Mouse (Mus musculus) G1E (cell line): ENCODE data around the gene Resp18. TPM values are rescaled to one million over a fixed set of nuclear protein-coding genes. Genes with fewer than 3 reads are reported as not detected.
A peak's percentile ranks its signal among the peaks of the same experiment; 100 is the strongest.

Experiments used
- ATAC-seq: 2 replicates; pipeline ENCODE4 v1.8.0; 2016; ENCODE audit warnings: mild to moderate bottlenecking; ENCODE audit not compliant: insufficient number of reproducible peaks, poor library complexity, low FRiP score, severe bottlenecking; ENCODE audit errors: extremely low read depth
- DNase-seq: peaks from one replicate; pipeline ENCODE4 v3.0.0; 2012; ENCODE audit warnings: low spot score
- H3K27me3 ChIP-seq: 2 replicates; pipeline ENCODE4 v1.6.1; 2012; ENCODE audit warnings: mild to moderate bottlenecking, low read length, inconsistent platforms; ENCODE audit not compliant: insufficient read depth
- H3K36me3 ChIP-seq: replicated peaks from 2 replicates; pipeline ENCODE3; 2012; ENCODE audit warnings: mild to moderate bottlenecking, inconsistent platforms
- H3K4me1 ChIP-seq: 2 replicates; pipeline ENCODE4 v1.6.1; 2012; ENCODE audit warnings: low read depth, low read length, inconsistent platforms, mixed read lengths; ENCODE audit not compliant: insufficient read depth
- H3K4me3 ChIP-seq: 2 replicates; pipeline ENCODE4 v1.5.1; 2012; ENCODE audit warnings: low read depth, mild to moderate bottlenecking, inconsistent platforms, low read length, moderate library complexity, mixed read lengths
- H3K9me3 ChIP-seq: replicated peaks from 2 replicates; pipeline ENCODE4 v1.6.1; 2012; ENCODE audit warnings: inconsistent platforms
- CTCF ChIP-seq: IDR thresholded peaks from 2 replicates; pipeline ENCODE4 v1.5.1; 2012; ENCODE audit warnings: low read depth, low read length, inconsistent platforms, mixed read lengths
- GATA1 ChIP-seq: IDR thresholded peaks from 2 replicates; pipeline ENCODE4 v1.6.1; 2012; ENCODE audit warnings: borderline replicate concordance, low read length, inconsistent platforms, mixed read lengths
- GATA2 ChIP-seq: IDR thresholded peaks from 2 replicates; pipeline ENCODE4 v1.6.1; 2012; ENCODE audit warnings: low read depth, low read length, inconsistent platforms, borderline replicate concordance
- POLR2AphosphoS5 ChIP-seq: IDR thresholded peaks from 2 replicates; pipeline ENCODE4 v1.6.1; 2012; ENCODE audit warnings: low read depth, low read length, inconsistent platforms; ENCODE audit not compliant: insufficient replicate concordance
- TAL1 ChIP-seq: conservative IDR thresholded peaks from 2 replicates; pipeline ENCODE4 v1.6.1; 2012; ENCODE audit warnings: low read depth, low read length, inconsistent platforms, mixed read lengths
- polyA plus RNA-seq: library from polyadenylated mRNA; stranded (reverse); fragments of >175 nt; gene quantifications from 2 replicates; pipeline ENCODE4 v1.2.3, GENCODE M21; 2012
- total RNA-seq, 2 experiments: library from RNA; stranded (forward) in 1 of 2; stranded (reverse) in 1 of 2; fragments of 200-1000 nt in 1 of 2; fragments of >200 nt in 1 of 2; fragmentation: Nextera tagmentation in 1 of 2; gene quantifications; 2 replicates each; pipeline ENCODE4 v1.2.3; 2014 to 2017

The Resp18 gene
- total and polyA plus RNA-seq, 3 experiments: not detected

- Histone ChIP-seq H3K4me1 (no peaks in the 10 kb centered on the region), H3K9me3 (peaks cover 3% of the 10 kb centered on the region; the same call in 1 of the 2 replicates), H3K27me3 (peaks cover 18% of the 10 kb centered on the region), H3K36me3 (no peaks in the 10 kb centered on the region), H3K4me3 (no peak overlapping the region)
- DNase-seq: no peak
- no peak for ATAC-seq
- TF ChIP-seq POLR2AphosphoS5 (no peak), GATA2 (no peak), CTCF (no peak), TAL1 (no peak), GATA1 (no peak)
Measured at GRCm38 (mm10) chr1:75284911-75285310, 6.7 kb upstream of the Resp18 start.

- Histone ChIP-seq H3K9me3 (peaks cover 3% of the 10 kb centered on the region; the same call in 1 of the 2 replicates), H3K36me3 (no peaks in the 10 kb centered on the region)
- TF ChIP-seq GATA2 (no peak), CTCF (no peak; the same call in 1 of the 2 replicates)
Measured at GRCm38 (mm10) chr1:75283017-75283416, 4.8 kb upstream of the Resp18 start.

DNA sequence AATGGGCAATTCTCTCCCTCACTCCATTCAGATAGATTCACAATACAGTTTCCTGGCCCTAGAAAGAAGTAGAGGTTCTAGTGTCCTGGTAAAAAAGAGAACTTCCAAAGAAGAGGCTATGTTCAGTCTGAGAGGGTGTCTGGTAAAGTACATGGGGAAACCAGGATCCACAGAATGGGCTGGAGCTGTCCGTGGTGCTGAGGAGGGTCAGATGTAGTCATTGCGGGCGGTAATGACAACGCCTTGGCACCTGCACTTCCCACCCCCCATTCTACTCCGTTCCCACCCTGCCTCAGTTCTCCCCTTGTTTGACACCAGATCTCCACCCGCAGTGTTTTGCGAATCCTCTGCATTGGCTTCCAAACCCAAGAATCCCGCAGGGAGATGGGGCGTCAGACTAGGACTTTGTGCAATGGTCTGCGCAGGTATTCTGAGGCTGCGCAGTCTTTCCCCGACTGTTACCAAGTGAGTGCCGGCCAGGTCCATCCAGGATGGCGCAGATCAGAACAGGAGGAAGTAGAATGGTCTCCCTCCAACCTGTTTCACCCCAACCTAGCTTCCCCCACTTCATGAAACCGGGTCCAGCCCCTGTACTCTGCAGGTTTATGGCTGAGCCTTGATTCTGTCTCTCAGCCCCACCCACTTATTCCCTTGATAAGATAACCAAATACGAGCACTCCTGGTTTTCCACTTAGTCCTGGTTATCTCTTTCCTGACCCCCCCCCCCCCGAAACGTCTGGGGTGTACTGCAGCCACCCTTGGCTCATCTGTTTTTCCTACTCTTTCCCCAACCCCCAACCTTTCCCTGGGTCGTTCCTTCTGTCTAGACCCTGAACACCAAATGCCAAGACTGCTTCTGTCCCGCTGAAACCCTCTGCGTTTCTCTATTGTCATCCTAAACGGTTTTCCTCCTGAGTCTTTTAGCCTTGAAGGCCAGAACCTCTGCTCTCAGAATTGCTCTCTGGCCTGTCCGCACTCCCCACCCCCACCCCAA, 723 bp downstream of the Resp18 start:
- Histone ChIP-seq H3K4me1 (no peaks in the 10 kb centered on the region), H3K4me3 (no peak overlapping the region), H3K36me3 (no peaks in the 10 kb centered on the region), H3K9me3 (peaks cover 3% of the 10 kb centered on the region; the same call in 1 of the 2 replicates), H3K27me3 (peaks cover 8% of the 10 kb centered on the region; the same call in 1 of the 2 replicates)
- ATAC-seq (no peak), DNase-seq (peak; percentile 54)
- TF ChIP-seq GATA2: no peak

More at GRCm38 (mm10) chr1:75283017-75283416, 4.8 kb upstream of the Resp18 start:
- ATAC-seq (no peak), DNase-seq (no peak)
- no peaks in the 10 kb centered on the region for H3K4me1 ChIP-seq
- no peak overlapping the region for H3K4me3 ChIP-seq
- H3K27me3 ChIP-seq: peaks cover 14% of the 10 kb centered on the region; the same call in 1 of the 2 replicates

DNA sequence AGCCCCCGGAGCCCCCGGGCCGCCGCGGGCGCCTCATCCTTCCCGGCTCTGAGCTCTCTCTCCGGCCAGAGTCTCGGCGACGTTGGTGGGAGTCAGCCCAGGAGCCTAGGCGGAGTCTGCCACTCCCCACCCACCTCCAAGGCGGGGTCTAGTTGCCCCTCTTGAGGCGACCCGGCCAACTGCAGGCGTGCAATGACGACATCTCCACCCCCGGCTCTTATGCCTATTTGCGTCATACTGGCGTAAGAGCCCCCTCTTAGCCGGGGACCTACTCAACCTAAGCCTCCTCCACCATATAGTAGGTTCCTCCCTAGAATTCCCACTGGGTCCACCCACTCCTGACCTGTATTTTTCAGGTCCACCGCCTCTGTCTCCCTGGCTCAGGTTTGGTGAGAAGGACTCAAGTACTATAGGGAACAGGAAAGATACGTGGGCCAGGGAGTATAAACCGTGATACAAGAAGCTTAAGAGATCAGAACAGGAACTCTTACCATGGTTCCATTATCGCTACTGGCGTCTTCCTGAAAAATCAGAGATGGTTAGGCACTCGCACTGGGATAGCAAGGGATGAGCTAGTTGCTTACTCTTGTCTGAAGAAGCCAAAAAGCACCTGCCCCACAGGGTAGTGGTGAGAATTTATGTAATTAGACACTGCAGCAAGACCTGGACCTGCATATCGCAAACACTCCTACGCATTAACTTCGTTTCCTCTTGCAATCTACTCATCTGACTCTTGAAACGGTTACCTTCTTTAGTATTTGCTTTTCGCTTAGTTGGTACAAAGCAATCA, 13.9 kb downstream of the Resp18 start, which contains the start of gene Ptprn:
TSS of gene Ptprn (minus strand) at position 412 of the 790 bp plus-strand sequence.
- DNase-seq: no peak
- H3K4me3 ChIP-seq: no peak within 1 kb of the TSS
- H3K4me1 ChIP-seq: peaks cover 3% of the 10 kb centered on the region; the same call in 1 of the 2 replicates
- H3K36me3 ChIP-seq: no peaks in the 10 kb centered on the region
- H3K9me3 ChIP-seq: no peaks in the 10 kb centered on the region
- peaks cover 21% of the 10 kb centered on the region for H3K27me3 ChIP-seq
- TF ChIP-seq TAL1 (no peak), POLR2AphosphoS5 (no peak), GATA2 (no peak), GATA1 (no peak)
- ATAC-seq: no peak

DNA sequence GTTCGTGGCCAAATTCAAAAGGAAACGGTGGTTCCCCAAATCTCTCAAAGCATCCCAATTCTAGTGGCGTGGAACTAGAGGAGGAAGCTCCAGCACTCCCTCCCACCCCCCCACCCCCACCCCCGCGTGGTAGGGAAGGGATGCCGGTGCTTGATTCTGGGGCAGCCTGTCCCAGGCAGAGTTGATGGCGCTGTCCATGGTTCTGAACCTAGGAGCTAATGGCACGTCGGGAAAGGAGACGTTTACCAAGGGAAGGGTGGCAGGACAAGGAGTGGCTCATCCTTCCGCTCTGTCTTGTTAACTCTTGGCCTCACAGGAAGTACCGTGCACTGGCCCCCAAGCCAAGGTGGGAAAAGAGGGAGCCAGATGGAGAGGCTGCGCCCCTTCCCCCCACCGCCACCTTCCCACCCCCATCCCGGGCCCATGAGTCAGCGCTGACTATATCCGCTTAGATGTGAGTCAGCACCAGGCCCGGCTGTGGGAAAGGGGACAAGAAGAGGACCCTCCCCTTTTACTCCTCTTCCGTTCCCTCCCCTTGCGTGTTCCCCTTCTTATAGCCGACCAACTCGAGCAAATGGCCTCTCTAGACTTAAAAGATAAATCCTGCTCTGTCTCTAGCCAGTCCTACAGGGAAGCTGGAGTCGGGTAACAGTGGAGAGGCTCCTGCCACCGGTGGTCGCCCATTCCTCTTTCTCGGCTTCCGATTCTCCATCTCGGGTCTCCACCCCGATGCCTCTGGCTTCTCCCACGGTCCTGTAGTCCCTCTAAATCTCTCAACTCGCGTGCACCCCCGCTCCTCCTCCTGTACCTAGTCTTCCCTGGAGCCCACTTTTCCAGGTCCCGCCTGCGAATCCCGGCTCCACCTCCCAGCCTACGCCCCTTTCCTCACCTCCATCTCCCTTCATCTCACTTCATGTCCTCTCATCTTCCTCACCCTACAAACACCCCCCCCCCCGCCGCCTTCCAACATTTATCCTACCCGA, 15.0 kb downstream of the Resp18 start:
- ATAC-seq: no peak
- no peak overlapping the region for H3K4me3 ChIP-seq
- DNase-seq: peak; percentile 83
- H3K36me3 ChIP-seq: no peaks in the 10 kb centered on the region
- H3K27me3 ChIP-seq: peaks cover 15% of the 10 kb centered on the region
- H3K4me1 ChIP-seq: peaks cover 3% of the 10 kb centered on the region; the same call in 1 of the 2 replicates
- TF ChIP-seq TAL1: no peak
- no peak for TF ChIP-seq CTCF
- TF ChIP-seq POLR2AphosphoS5: no peak
- no peak for TF ChIP-seq GATA2
- no peak for TF ChIP-seq GATA1
- no peaks in the 10 kb centered on the region for H3K9me3 ChIP-seq
